Mouse (Mus musculus) heart, embryonic 12.5 days (tissue): Measurements from ENCODE around the gene Tcf20. TPM values are rescaled to one million over a fixed set of nuclear protein-coding genes. Genes with fewer than 3 reads are reported as not detected.
A peak's percentile ranks its signal among the peaks of the same experiment; 100 is the strongest.
"Not testable (repeated sequence)": the region's sequence is repeated elsewhere in the genome, so short reads cannot be mapped to it uniquely, and the experiment has no call there.

Source experiments
- ATAC-seq: fragments of 200-750 bp; cut with Nextera tagmentation; 2 replicates; pipeline ENCODE4 v1.8.0; 2017; ENCODE audit warnings: moderate TSS enrichment, moderate library complexity; ENCODE audit not compliant: insufficient number of reproducible peaks, low FRiP score
- H3K27ac ChIP-seq: fragments of 300-500 bp; sonication (generic); 2 replicates; pipeline ENCODE4 v1.5.1; 2016; ENCODE audit warnings: mild to moderate bottlenecking, moderate library complexity; ENCODE audit not compliant: poor library complexity, severe bottlenecking
- H3K27me3 ChIP-seq: fragments of 300-500 bp; sonication (generic); replicated peaks from 2 replicates; pipeline ENCODE4 v1.6.1; 2016; ENCODE audit warnings: mild to moderate bottlenecking, moderate library complexity
- H3K36me3 ChIP-seq: fragments of 300-500 bp; sonication (generic); 2 replicates; pipeline ENCODE4 v1.6.1; 2016; ENCODE audit warnings: mild to moderate bottlenecking, moderate library complexity
- H3K4me1 ChIP-seq: fragments of 300-500 bp; sonication (generic); replicated peaks from 2 replicates; pipeline ENCODE4 v1.6.1; 2016; ENCODE audit warnings: mild to moderate bottlenecking
- H3K4me2 ChIP-seq: fragments of 300-500 bp; sonication (generic); 2 replicates; pipeline ENCODE4 v1.6.1; 2016; ENCODE audit warnings: mild to moderate bottlenecking, moderate library complexity
- H3K4me3 ChIP-seq: fragments of 300-500 bp; sonication (generic); 2 replicates; pipeline ENCODE4 v1.5.1; 2016; ENCODE audit warnings: mild to moderate bottlenecking
- H3K9ac ChIP-seq: fragments of 300-500 bp; sonication (generic); 2 replicates; pipeline ENCODE4 v1.6.1; 2016; ENCODE audit warnings: mild to moderate bottlenecking, moderate library complexity
- H3K9me3 ChIP-seq: fragments of 300-500 bp; sonication (generic); replicated peaks from 2 replicates; pipeline ENCODE4 v1.6.1; 2016; ENCODE audit warnings: mild to moderate bottlenecking, moderate library complexity
- WGBS: fragments of 180-500 bp; shearing (Covaris S2); methylation state at CpG from one replicate; pipeline ENCODE4 v1.1.7; 2016; 5-methylcytosine and 5-hydroxymethylcytosine counted together
- polyA plus RNA-seq: library from polyadenylated mRNA; unstranded; fragments of >200 nt; fragmentation: Nextera tagmentation; extraction: Ambion mirVana; gene quantifications from 2 replicates; pipeline ENCODE4 v1.2.1, GENCODE M21; 2016

Tcf20 gene
- polyA plus RNA-seq, 1 experiment from 2014 or later: 5.4 TPM

DNA sequence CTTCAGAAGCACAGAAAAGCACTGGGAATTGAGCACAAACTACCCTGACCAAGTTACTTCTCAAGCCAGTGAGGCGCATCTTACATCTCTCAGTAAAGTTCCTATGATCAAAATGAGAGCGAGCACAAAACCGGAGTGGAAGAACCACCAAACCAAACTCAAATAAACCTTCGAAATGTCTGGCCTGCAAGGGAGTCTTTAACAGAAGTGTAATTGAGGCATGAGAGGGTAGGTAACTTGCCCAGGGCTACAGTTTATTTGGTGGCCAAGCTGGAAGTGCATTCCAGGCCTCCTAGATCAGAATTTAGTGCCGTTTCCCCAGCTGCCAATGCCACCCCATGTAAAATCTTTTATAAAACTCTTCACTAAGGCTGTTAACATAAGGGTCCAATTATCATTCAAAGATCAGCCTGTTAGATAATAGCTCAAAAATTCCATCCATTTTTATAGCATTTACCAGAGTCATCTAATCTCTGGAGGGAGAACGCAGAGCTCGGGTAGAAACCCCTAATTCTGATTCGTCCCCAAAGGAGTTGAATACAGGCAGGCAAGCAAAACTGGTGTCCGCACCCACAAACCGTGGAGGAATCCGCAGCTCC is 89.4 kb downstream of the Tcf20 start:
- Histone ChIP-seq H3K9me3 (no peaks in the 10 kb centered on the region), H3K27me3 (no peaks in the 10 kb centered on the region), H3K4me3 (peak overlapping the region; percentile 96), H3K4me1 (peaks cover 44% of the 10 kb centered on the region), H3K4me2 (peak overlapping the region; percentile 93), H3K27ac (no peak overlapping the region), H3K36me3 (no peaks in the 10 kb centered on the region), H3K9ac (peak overlapping the region; percentile 94)
- 22% methylated on average over 11 of the region's 11 CpGs for WGBS
- no peak for ATAC-seq

- WGBS: 50% methylated on average over 1 of the region's 1 CpGs
- Histone ChIP-seq H3K27ac (no peak overlapping the region), H3K9me3 (no peaks in the 10 kb centered on the region), H3K4me2 (no peak overlapping the region), H3K27me3 (no peaks in the 10 kb centered on the region), H3K9ac (no peak overlapping the region), H3K4me3 (no peak overlapping the region), H3K4me1 (peaks cover 38% of the 10 kb centered on the region), H3K36me3 (no peaks in the 10 kb centered on the region)
- ATAC-seq: no peak
Measured at GRCm38 (mm10) chr15:82896336-82896735, 91.3 kb downstream of the Tcf20 start.

DNA sequence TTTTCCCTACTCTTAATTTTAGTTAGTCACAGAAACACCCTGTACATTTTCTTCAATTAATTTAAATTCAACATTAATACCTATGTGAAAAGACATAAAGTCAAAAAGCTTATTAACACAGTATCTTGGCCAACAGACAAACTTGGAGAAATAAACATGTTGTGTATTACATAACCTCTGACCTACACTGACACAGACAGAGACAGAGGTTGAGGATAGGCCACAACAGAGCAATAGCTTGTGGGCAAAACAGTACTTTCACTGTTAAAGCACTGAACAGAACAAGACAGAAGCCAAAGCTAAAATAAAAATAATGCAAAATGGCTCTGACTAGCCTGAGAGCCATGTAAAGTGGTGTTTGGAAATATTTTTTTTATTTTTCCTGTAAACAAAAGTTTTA is 97.2 kb downstream of the Tcf20 start:
- no peak overlapping the region for H3K27ac ChIP-seq
- H3K4me1 ChIP-seq: peaks cover 10% of the 10 kb centered on the region; the same call in 1 of the 2 replicates
- ATAC-seq: no peak
- H3K9ac ChIP-seq: no peak overlapping the region
- no peaks in the 10 kb centered on the region for H3K9me3 ChIP-seq
- H3K4me2 ChIP-seq: no peak overlapping the region
- H3K27me3 ChIP-seq: no peaks in the 10 kb centered on the region
- H3K36me3 ChIP-seq: no peaks in the 10 kb centered on the region
- H3K4me3 ChIP-seq: no peak overlapping the region

DNA sequence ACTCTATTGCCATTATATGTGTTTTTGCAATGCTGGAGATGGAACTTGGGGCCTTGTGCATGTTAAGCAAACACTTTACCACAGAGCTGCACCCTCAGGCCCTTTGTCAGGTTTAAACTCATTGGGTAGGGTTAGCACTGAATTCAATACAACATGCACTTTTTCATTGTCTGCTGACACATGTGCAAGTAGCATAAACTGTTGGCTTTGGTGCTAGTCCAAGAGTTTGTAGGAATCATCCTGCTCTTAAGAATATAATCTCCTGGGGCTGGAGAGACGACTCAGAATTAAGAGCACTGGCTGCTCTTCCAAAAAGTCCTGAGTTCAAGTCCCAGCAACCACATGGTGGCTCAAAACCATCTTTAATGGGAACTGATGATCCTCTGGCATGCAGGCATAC is 98.2 kb downstream of the Tcf20 start:
- no peak for ATAC-seq
- Histone ChIP-seq H3K4me3 (no peak overlapping the region), H3K9me3 (no peaks in the 10 kb centered on the region), H3K4me1 (peaks cover 14% of the 10 kb centered on the region; the same call in 1 of the 2 replicates), H3K27me3 (no peaks in the 10 kb centered on the region), H3K36me3 (no peaks in the 10 kb centered on the region), H3K9ac (no peak overlapping the region), H3K4me2 (no peak overlapping the region), H3K27ac (no peak overlapping the region)
- 65% methylated on average over 1 of the region's 1 CpGs for WGBS

GRCm38 (mm10) chr15:82888466-82888865 is 99.2 kb downstream of the Tcf20 start:
- H3K9ac ChIP-seq: no peak overlapping the region
- no peak overlapping the region for H3K4me2 ChIP-seq
- H3K27ac ChIP-seq: no peak overlapping the region
- no peaks in the 10 kb centered on the region for H3K27me3 ChIP-seq
- no peak overlapping the region for H3K4me3 ChIP-seq
- no peaks in the 10 kb centered on the region for H3K36me3 ChIP-seq
- peaks cover 14% of the 10 kb centered on the region; the same call in 1 of the 2 replicates for H3K4me1 ChIP-seq
- no peak for ATAC-seq
- WGBS: 86% methylated on average over 2 of the region's 2 CpGs
- H3K9me3 ChIP-seq: no peaks in the 10 kb centered on the region

DNA sequence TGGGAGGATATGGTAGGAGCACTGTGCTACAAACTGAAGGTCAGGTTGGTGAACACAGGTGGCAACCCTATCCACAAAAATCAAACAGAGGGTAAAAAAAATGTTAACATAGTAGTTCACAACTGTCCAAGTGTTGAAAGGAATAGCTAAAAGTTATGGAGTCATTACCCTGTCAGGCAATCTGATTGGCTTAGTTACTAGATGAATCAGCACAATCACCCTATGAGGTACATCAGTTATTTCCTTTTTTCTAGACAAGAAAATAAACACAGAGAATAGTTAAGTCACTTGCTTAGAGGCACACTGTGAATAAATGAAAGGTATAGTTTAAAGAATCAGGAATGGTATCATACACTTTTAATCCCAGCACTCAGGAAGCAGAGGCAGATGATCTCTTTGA is 110.4 kb downstream of the Tcf20 start:
- Histone ChIP-seq H3K9me3 (no peaks in the 10 kb centered on the region), H3K4me1 (peaks cover 20% of the 10 kb centered on the region), H3K27ac (no peak overlapping the region), H3K36me3 (no peaks in the 10 kb centered on the region), H3K27me3 (no peaks in the 10 kb centered on the region), H3K4me3 (no peak overlapping the region), H3K9ac (no peak overlapping the region), H3K4me2 (no peak overlapping the region)
- ATAC-seq: no peak

DNA sequence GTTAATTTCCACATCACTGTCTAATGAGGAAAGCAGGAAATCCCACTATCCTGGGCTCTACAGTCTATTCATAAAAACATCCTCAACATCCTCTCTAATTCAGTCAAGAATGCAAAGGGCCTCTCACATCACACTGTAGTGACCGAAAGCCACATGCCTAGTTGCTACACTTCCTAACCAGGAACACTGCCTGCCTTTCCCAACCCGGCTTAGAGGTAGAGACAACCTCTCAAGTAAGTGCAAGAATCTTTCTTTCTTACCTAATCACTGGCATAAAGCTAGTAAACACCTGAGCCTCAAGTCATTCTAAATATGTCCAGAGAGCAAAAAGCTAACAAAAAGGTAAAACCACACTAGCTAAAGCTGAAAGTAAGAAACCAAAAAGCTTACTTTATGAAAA is 110.8 kb downstream of the Tcf20 start:
- Histone ChIP-seq H3K4me2 (no peak overlapping the region), H3K9ac (no peak overlapping the region), H3K27me3 (no peaks in the 10 kb centered on the region), H3K4me1 (peaks cover 20% of the 10 kb centered on the region), H3K9me3 (no peaks in the 10 kb centered on the region), H3K27ac (no peak overlapping the region), H3K36me3 (no peaks in the 10 kb centered on the region), H3K4me3 (no peak overlapping the region)
- WGBS: 79% methylated on average over 2 of the region's 2 CpGs
- ATAC-seq: no peak

- no peaks in the 10 kb centered on the region for H3K27me3 ChIP-seq
- H3K4me3 ChIP-seq: no peak overlapping the region
- H3K4me1 ChIP-seq: peaks cover 23% of the 10 kb centered on the region
- H3K9me3 ChIP-seq: no peaks in the 10 kb centered on the region
- ATAC-seq: no peak
- no peaks in the 10 kb centered on the region for H3K36me3 ChIP-seq
- 92% methylated on average over 1 of the region's 1 CpGs for WGBS
- no peak overlapping the region for H3K27ac ChIP-seq
- no peak overlapping the region for H3K9ac ChIP-seq
- H3K4me2 ChIP-seq: no peak overlapping the region
Measured at GRCm38 (mm10) chr15:82872037-82872436, 115.6 kb downstream of the Tcf20 start.

- H3K27ac ChIP-seq, H3K9ac ChIP-seq, H3K4me2 ChIP-seq, H3K4me3 ChIP-seq, H3K36me3 ChIP-seq, H3K9me3 ChIP-seq, H3K27me3 ChIP-seq, ATAC-seq: not testable (repeated sequence)
- 0 out of 2 replicates have a peak, but pooled peaks cover 10% of the 10 kb centered on the region for H3K4me1 ChIP-seq
- WGBS: 100% methylated on average over 3 of the region's 3 CpGs
Measured at GRCm38 (mm10) chr15:82866286-82866685, 121.4 kb downstream of the Tcf20 start.

DNA sequence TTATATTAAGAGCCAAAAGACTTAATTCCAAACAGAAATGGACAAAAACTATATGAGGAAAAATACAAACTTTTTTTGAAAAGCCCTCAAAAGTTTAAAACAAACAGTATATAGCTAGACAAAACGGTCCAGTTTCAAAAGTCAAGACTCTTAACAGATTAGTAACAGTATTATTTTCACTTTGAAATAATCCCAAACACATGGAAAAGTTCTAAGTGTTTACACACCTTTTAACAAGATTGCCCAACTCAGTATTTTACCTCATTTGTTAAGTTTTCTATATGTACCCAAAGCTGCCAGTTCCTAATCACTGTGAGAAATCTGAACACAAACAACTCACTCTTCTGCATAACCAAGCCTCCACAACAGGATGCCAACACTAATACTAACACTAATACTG is 124.0 kb downstream of the Tcf20 start:
- no peak overlapping the region for H3K27ac ChIP-seq
- 90% methylated on average over 1 of the region's 1 CpGs for WGBS

DNA sequence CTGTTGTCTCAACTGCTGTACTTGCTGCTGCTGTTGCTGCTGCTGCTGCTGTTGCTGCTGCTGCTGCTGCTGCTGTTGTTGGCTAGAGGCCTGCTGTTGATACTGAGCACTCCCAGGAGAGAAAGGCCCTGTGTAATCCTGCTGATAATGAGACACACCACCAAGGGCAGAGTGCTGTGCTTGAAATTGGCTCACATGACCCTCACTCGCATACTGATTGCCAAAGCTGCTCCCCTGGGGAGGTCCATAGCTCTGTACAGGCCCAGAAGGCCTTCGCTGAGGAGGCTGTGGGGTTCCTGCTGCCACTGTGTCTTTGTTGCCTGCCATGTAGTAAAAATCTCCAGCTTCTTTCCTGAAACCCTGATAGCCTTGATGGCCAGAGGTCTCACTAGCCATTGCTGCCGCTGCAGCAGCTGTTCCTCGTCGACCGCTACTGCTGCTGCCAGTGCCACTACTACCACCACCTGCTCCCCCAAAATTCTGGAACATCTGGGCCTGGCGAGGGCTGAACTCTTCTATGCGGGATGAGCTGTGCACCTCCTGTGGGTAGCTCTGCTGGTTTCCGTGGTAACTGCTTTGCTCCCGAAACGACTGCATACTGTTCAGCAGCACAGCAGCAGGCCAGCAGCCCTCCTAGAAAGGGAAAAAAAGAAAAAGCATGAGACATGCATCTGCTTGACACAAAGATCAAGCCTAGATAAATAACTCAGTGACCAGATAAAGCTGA is 130.9 kb downstream of the Tcf20 start:
- no peaks in the 10 kb centered on the region for H3K27me3 ChIP-seq
- peaks cover 50% of the 10 kb centered on the region for H3K36me3 ChIP-seq
- H3K9me3 ChIP-seq: no peaks in the 10 kb centered on the region
- peaks cover 13% of the 10 kb centered on the region for H3K4me1 ChIP-seq
- peak overlapping the region; percentile 32; the same call in 1 of the 2 replicates for H3K27ac ChIP-seq
- 0 out of 2 replicates have a peak, but pooled peaks have one; percentile 59 for ATAC-seq
- peak overlapping the region; percentile 37 for H3K9ac ChIP-seq
- no peak overlapping the region for H3K4me3 ChIP-seq
- WGBS: 62% methylated on average over 11 of the region's 11 CpGs
- no peak overlapping the region for H3K4me2 ChIP-seq

More for the DNA sequence above, 124.0 kb downstream of the Tcf20 start:
- H3K27me3 ChIP-seq: no peaks in the 10 kb centered on the region
- no peak overlapping the region for H3K4me3 ChIP-seq
- H3K36me3 ChIP-seq: peaks cover 7% of the 10 kb centered on the region; the same call in 1 of the 2 replicates
- H3K9ac ChIP-seq: no peak overlapping the region
- peaks cover 8% of the 10 kb centered on the region for H3K9me3 ChIP-seq
- no peak overlapping the region for H3K4me2 ChIP-seq
- ATAC-seq: no peak
- H3K4me1 ChIP-seq: no peaks in the 10 kb centered on the region
